Mouse (Mus musculus) spleen, postnatal 4 days (tissue): ENCODE data around the gene Plcxd3.
"Not testable (repeated sequence)": the region's sequence is repeated elsewhere in the genome, so short reads cannot be mapped to it uniquely, and the experiment has no call there.

Experiments used
- DNase-seq, 2 experiments: peaks; one replicate each; pipeline ENCODE4 v3.0.0; 2022; ENCODE audit warnings: low spot score in 2 of 2

Plcxd3 gene

GRCm38 (mm10) chr15:4559121-4559520 is 183.8 kb downstream of the Plcxd3 start:
- DNase-seq: no peak

- no peak for DNase-seq
Observed at GRCm38 (mm10) chr15:4561431-4561970, 186.2 kb downstream of the Plcxd3 start.

- DNase-seq: not testable (repeated sequence)
Observed at GRCm38 (mm10) chr15:4595521-4595920, 220.2 kb downstream of the Plcxd3 start.

DNA sequence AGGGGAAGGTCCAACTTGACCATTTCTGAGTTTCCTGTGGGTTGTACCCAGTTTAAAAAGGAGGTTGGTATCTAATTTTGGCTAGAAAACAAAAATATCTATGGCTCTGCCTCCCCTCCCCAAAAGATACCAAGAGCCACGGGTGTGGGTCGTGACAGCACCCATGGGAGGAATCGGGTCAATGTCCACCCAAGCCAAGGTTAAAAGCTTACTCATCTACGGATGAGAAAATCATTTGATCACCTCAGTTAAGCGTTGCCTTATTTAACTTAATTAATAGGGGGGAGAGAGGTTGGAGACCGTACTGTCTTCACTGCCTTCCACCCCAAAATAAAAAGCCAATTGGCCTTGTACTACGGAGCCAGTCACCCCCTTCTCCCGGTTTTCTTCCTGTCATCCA is 223.4 kb downstream of the Plcxd3 start:
- DNase-seq: not testable (repeated sequence)

GRCm38 (mm10) chr15:4599331-4599730 is 224.0 kb downstream of the Plcxd3 start:
- DNase-seq: not testable (repeated sequence)

- no peak for DNase-seq
Observed at GRCm38 (mm10) chr15:4605630-4606029, 230.3 kb downstream of the Plcxd3 start.
